Mouse (Mus musculus) brain, embryonic 14.5 days (tissue): ENCODE results near the gene Slc47a2.

Experiments
- CTCF ChIP-seq: fragments of 200-500 bp; IDR thresholded peaks from 2 replicates; pipeline ENCODE4 v1.5.1; 2012; ENCODE audit warnings: inconsistent platforms, mild to moderate bottlenecking, moderate library complexity, borderline replicate concordance; ENCODE audit not compliant: insufficient read depth, insufficient read length; ENCODE audit errors: extremely low read depth
- POLR2A ChIP-seq: fragments of 200-500 bp; IDR thresholded peaks from 2 replicates; pipeline ENCODE4 v1.6.1; 2012; ENCODE audit warnings: mild to moderate bottlenecking, inconsistent platforms, borderline replicate concordance; ENCODE audit not compliant: poor library complexity, insufficient read depth, insufficient read length, severe bottlenecking; ENCODE audit errors: extremely low read depth

- no peak for TF ChIP-seq POLR2A
- TF ChIP-seq CTCF = no peak
Observed at GRCm38 (mm10) chr11:61340374-61340773, 2.3 kb downstream of the Slc47a2 start.
